Mouse (Mus musculus) thymus, postnatal 36 days (tissue): Measurements from ENCODE around the gene Slc39a13.
"Not testable (repeated sequence)": the region's sequence is repeated elsewhere in the genome, so short reads cannot be mapped to it uniquely, and the experiment has no call there.

Source experiments
- DNase-seq, 2 experiments: peaks; one replicate each; pipeline ENCODE4 v3.0.0; 2022; ENCODE audit warnings: mixed read lengths in 2 of 2

The Slc39a13 gene

GRCm38 (mm10) chr2:91062779-91063606 is 7.2 kb downstream of the Slc39a13 start:
- DNase-seq: no peak

- no peak for DNase-seq
Observed at GRCm38 (mm10) chr2:91061849-91062481, 8.3 kb downstream of the Slc39a13 start.

DNA sequence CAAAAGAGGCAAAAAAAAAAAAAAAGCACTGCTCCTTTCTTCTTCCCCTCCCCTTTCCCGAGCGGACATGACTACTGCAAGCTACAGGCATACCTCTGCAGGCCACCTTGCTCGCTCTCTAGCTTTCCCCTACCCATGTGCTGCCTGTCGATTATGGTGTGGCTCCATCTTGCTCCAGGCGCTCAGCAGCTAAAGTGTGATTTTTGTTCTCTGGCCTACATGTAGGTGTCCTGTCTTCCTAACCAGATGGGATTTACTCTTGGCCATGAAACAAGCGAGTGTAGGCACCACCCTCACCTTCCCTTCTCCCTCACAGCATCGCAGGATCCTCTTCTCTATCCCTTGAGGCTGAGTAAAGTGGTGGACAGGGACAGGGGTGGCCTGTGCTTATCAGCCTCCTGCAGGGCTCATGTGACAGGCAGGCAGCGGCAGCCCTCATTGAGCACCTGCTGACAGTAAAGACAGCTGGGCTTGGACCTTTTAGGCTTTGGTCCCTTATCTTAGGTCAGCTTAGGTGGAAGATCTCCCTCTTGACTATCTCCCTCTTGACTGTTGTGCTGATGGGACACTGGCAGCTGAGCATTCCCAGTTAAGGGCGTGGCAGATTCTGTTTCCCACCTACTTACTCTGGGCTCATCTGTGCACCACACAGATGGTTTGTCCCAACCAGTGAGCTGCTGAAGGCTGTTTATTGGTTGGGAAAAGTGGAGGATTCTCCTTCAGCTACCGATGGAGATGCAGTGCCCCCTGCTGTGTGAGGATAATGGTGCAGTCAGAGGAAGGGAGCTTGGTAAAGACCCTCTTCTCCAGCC is 9.5 kb downstream of the Slc39a13 start:
- DNase-seq: peak in 1 of 2 experiments; percentile 37

GRCm38 (mm10) chr2:91059376-91059775 is 10.8 kb downstream of the Slc39a13 start:
- no peak for DNase-seq

- no peak for DNase-seq
Observed at GRCm38 (mm10) chr2:91058435-91058834, 11.8 kb downstream of the Slc39a13 start.

- peak; percentile 94 to 97 for DNase-seq
Observed at GRCm38 (mm10) chr2:91053934-91054382, 16.3 kb downstream of the Slc39a13 start, which contains the start of gene Psmc3. Gene Psmc3, plus strand, starts transcription at chr2:91054009.

DNA sequence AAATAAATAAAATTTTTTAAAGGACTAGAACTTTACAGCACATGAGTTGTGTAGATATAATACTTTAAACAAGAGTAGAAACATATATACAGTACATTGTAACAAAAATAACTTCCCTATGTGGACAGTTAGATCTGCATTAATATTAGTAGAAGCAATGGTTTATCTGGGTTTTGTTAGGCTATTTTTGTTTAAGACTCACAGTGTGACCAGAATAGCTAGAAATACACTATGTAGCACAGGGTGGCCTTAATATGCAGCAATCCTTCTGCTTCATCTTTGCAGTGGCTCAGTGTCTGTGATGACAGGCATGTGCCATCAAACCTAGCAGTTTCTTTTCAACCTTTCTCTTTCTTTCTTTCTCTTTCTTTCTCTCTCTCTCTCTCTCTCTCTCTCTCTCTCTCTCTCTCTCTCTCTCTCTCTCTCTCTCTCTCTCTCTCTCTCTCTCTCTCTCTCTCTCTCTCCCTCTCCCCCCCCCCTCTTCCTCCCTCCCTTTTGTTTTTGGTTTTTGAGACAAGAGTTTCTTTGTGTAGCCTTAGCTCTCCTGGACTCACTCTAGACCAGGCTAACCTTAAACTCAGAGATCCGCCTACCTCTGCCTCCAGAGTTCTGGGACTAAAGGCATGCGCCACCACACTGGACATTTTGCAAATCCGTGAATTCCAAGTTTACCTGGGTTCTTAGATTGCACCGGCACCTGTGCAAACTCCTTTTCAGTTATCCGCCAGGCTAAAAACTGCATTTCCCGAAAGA is 16.9 kb downstream of the Slc39a13 start:
- no peak for DNase-seq

- no peak for DNase-seq
Observed at GRCm38 (mm10) chr2:91052752-91053151, 17.5 kb downstream of the Slc39a13 start.

DNA sequence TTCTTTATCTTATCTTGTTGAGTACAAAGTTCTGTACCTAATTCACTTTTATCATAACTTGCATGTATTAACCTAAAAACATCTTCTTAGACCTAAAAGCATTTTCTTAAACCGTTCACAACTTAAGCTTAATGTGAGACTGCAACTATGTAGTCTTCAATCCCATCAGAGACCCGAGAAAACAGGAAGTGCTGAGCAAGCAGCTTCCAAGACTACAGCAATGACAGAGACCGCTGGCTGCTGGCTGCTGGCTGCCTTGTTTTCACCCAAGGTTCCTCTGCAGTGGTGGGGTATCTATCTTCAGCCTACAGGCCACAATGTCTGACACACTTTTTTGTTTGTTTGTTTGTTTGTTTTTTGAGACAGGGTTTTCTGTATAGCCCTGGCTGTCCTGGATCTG is 18.3 kb downstream of the Slc39a13 start:
- DNase-seq: no peak

DNA sequence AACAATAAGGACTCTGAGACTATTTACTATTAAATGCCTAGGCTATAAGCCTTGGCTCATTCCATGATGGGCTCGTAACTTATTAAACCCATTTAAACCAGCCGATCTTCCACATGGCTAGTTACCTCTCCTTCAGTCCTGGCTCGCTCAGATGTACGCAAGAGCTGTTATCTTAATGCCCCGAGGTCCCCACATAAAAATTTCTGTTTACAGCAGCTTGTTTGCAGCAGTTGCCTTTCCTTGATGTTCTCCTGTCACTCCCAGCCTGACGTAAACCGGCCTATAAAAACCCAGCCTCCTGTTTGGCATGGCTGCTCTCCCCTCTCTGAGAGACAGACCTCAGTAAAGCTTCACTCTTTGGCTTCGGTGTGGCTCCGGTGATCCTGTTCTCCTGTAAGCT is 22.9 kb downstream of the Slc39a13 start:
- DNase-seq: no peak

- DNase-seq: not testable (repeated sequence)
Observed at GRCm38 (mm10) chr2:91045805-91046204, 24.4 kb downstream of the Slc39a13 start.

DNA sequence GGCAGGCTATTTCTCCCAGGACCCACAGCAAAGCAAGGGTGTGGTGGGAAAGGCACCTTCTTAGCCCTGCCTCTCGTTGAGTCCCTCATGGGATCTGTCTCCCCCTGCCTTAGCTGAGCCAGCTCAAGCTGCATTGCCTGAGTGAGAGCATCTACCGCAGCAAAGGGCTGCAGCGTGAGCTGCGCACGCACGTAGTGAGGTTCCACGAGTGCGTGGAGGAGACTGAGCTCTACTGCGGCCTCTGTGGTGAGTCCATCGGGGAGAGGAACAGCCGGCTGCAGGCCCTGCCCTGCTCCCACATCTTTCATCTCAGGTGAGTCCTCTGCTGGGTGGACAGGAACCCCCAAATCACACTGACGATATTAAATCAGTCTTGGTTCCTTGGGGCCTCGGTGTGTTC is 25.5 kb downstream of the Slc39a13 start:
- no peak for DNase-seq

DNA sequence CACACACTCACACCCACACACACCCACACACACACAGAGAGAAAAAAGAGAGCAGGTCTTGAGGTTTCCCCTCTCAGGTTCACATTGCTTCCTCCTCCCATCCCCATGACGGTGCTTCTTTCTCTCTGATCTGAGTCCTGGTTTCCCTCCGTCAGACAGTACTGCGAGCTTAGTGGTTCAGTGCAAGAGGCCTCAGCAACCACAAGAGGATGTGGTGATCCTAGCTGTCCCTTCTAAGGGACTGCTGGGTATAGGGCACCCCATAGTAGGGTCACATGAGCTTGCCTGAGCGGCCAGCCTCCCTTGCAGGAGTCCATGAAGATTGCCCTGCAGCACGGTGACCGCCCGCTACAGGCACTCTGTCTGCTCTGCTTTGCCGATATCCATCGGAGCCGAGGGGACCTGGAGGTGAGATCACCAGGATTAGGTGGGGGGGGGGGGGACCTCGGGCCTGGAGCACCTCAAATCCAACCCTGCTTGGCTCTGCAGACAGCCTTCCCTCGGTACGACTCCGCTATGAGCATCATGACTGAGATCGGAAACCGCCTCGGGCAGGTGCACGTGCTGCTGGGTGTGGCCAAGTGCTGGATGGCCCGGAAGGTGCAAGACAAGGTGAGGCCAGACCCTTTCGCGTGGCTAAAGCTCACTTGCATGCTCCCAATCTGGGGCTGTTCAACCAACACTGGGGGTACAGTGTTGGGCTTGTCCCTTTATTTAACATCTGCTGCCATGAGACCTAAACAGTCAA is 27.4 kb downstream of the Slc39a13 start:
- peak; percentile 35 to 44 for DNase-seq

GRCm38 (mm10) chr2:91041786-91042185 is 28.4 kb downstream of the Slc39a13 start:
- DNase-seq: no peak

GRCm38 (mm10) chr2:91035385-91035784 is 34.8 kb downstream of the Slc39a13 start, which contains the start of gene Rapsn:
Gene Rapsn, plus strand, starts transcription at chr2:91035620.
- DNase-seq: no peak

- DNase-seq: no peak
Observed at GRCm38 (mm10) chr2:91033000-91033399, 37.2 kb downstream of the Slc39a13 start.

DNA sequence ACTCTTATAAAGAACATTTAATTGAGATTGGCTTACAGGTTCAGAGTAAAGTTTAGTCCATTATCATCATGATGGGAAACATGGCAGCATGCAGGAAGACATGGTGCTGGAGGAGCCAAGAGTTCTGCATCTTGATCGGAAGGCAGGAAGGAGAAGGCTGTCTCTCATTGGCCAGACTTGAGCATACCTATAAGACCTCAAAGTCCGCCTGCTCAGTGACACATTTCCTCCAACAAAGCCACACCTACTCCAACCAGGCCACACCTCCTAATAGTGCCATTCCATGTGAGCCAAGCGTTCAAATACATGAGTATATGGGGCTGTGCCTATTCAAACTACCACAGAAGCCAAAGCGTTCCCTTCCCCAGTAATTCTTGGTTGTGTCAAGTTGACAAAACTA is 39.0 kb downstream of the Slc39a13 start:
- no peak for DNase-seq

- no peak for DNase-seq
Observed at GRCm38 (mm10) chr2:91027391-91028214, 42.6 kb downstream of the Slc39a13 start.

GRCm38 (mm10) chr2:91026491-91026890 is 43.7 kb downstream of the Slc39a13 start:
- DNase-seq: no peak

- DNase-seq: no peak
Observed at GRCm38 (mm10) chr2:91025081-91025516, 45.1 kb downstream of the Slc39a13 start.

- DNase-seq: no peak
Observed at GRCm38 (mm10) chr2:91023956-91024355, 46.3 kb downstream of the Slc39a13 start.
